Mouse (Mus musculus): ENCODE measurements around the gene Apol8.

GRCm38 (mm10) chr15:77804460-77804859 is 47.7 kb upstream of the Apol8 start:
- TF ChIP-seq POLR2A (IDR thresholded peaks at IDR 0.05; ENCODE audit: low read depth, low read length) (no peak), CTCF (IDR thresholded peaks at IDR 0.05; ENCODE audit: borderline replicate concordance, insufficient read depth, low read length) (no peak)

All from embryonic fibroblast, embryonic 13.5 days (primary cell).